Mouse (Mus musculus): ENCODE data around the gene Piezo1. TPM values are rescaled to one million over a fixed set of nuclear protein-coding genes. Genes with fewer than 3 reads are reported as not detected.
A peak's percentile ranks its signal among the peaks of the same experiment; 100 is the strongest.

Gene Piezo1
- polyA plus RNA-seq (2011; ENCODE audit: insufficient read length, low read depth, missing spikeins), result 146 and 158 TPM in 2 replicates

DNA sequence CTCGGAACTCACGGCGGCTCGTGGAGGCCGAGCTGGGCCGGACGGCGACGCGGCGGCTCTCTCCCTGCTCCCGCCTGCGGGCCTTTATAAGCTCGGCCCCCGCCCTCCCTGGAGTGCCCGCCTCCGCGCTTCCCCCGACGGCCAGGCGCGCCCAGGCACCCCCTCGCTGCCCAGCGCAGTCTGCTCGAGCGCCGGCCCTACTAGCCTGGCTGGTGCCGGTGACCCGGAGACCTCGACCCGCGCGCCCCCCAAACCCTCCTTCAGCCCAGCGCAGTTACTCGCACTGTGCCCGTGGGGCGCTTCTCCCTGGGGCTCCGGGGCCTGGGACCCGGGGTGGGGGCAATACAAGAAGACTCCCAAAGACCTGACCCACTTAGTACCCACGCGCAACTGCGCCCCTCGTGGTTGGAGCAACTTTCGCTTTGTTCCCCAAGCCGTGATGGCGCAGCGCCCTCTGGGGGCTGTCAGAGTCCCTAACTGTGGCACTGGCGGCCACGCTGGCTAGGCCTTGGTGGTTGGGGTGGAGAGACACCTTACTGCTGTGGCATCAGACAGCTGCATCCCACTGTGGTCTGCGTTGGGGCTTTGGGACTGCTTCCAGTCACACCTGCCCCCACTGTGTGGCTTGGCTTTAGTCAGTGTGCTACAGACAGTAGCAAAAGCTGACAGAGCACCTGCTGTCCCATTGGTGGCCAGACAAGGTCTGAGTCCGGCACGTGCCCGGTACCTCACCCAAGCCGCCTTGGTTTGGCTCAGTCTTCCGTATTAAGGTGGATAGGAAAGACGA is at the start of gene Piezo1:
Piezo1 (minus strand) TSS at position 65 of the 787 bp plus-strand sequence.
- Histone ChIP-seq H3K4me3 (ENCODE audit: insufficient read depth, low read length) (peak within 1 kb of the TSS; percentile 93), H3K27ac (ENCODE audit: insufficient read depth, low read length) (peak within 1 kb of the TSS; percentile 85), H3K4me1 (ENCODE audit: control insufficient read depth, insufficient read depth, low read length) (peaks cover 16% of the 10 kb centered on the region)
- TF ChIP-seq CTCF (IDR thresholded peaks at IDR 0.05; ENCODE audit: borderline replicate concordance, insufficient read depth, low read length) (peak; percentile 99), POLR2A (IDR thresholded peaks at IDR 0.05; ENCODE audit: low read depth, low read length) (peak; percentile 94)

DNA sequence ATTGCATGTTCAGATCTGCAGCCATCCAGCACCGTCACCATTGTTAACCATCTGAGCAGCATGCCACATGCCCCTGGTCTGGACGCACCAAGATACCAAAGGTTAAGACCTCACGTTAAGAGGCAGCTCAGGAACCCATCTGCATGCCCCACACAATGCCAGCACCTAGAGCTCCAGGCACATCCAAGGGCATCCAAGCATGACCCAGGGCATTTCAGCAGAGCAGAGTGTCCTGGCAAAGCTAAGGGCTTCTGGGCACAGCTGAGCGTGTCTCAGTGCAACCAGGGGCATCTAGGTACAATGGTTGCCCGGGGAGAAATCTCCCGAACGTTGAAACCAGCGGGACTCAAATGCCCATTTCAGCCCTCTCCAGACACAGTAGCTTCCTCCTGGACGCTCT is 49.5 kb upstream of the Piezo1 start:
- no peak overlapping the region for H3K4me3 ChIP-seq (ENCODE audit: insufficient read depth, low read length)
- H3K27ac ChIP-seq (ENCODE audit: insufficient read depth, low read length), result no peak overlapping the region
- H3K4me1 ChIP-seq (ENCODE audit: control insufficient read depth, insufficient read depth, low read length), result no peaks in the 10 kb centered on the region
- TF ChIP-seq CTCF (IDR thresholded peaks at IDR 0.05; ENCODE audit: borderline replicate concordance, insufficient read depth, low read length), result no peak
- TF ChIP-seq POLR2A (IDR thresholded peaks at IDR 0.05; ENCODE audit: low read depth, low read length), result no peak

DNA sequence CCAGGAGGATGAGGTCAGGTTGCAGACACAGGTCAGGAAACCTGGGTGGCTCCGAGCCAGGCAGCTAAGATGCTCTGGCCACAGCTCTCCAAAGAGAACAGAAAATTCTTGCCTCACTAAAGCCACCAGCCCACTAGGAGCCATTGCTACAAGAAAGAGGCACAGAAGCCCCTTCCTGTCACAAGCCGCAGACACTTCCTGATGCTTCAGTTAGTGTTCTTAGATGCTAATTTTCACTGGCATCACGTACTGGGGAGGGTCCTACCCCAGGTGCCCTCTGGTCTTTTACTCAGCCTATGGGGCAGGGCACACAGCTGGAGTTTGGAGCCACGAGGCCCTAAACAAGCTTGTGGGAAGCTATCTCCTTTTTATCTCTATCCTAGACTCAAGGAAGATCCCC is 44.9 kb upstream of the Piezo1 start:
- H3K27ac ChIP-seq (ENCODE audit: insufficient read depth, low read length), result no peak overlapping the region
- H3K4me3 ChIP-seq (ENCODE audit: insufficient read depth, low read length), result no peak overlapping the region
- H3K4me1 ChIP-seq (ENCODE audit: control insufficient read depth, insufficient read depth, low read length), result no peaks in the 10 kb centered on the region
- TF ChIP-seq CTCF (IDR thresholded peaks at IDR 0.05; ENCODE audit: borderline replicate concordance, insufficient read depth, low read length) (no peak), POLR2A (IDR thresholded peaks at IDR 0.05; ENCODE audit: low read depth, low read length) (no peak)

DNA sequence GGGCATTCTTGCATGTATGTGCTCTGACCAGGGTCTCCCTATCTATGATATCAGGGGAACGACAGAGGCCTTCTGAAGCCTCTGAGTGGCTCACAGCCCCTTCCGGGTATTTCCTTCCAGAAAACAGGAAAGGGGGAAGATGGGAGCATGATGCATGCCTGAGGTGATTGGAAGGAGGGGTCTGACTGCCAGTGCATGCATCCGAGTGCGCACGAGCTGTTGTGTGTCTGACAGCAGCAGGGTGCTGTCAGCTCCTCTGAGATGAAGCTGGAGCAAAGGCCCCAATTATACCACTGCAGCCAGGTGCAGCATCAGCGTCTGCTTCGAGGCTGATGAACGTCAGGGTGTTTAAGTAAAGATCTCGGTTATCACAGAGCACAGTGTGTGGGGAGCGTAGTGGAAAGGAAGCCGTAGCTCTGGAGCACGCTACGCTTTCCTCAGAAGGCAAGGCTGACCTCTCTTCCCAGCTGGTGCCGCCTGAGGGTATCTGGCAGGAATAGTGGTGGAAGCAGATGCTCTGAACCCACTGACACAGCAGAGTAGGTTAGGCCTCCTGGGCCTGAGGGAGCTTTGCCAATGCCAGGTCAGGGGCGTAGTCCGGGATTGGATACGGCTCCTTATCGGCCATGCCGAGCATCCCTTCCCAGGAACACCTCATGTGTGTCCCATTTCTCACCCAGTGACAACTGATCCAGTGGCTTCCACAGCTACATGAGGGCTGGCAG is 42.8 kb upstream of the Piezo1 start:
- H3K27ac ChIP-seq (ENCODE audit: insufficient read depth, low read length), result no peak overlapping the region

DNA sequence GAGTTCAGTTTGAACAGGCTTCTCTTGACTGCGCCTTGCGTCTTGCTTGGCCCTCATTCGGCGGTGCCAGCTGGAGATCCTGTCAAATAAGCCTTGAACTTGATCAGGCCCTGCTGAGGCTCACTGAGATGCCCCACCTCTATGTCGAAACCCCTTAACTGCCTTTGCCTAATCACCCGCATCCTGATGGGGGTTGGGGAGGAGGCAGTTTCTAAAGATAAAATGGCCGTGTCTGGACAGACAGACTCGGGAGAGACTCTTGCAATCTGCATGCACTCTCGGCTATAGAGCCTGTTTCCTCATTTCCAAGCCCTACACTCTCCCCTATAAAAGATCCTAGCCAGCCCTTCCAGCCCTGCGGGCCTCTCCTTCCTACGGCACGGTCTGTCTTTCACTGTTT is 42.1 kb upstream of the Piezo1 start:
- no peak overlapping the region for H3K27ac ChIP-seq (ENCODE audit: insufficient read depth, low read length)
- TF ChIP-seq CTCF (IDR thresholded peaks at IDR 0.05; ENCODE audit: borderline replicate concordance, insufficient read depth, low read length) (no peak), POLR2A (IDR thresholded peaks at IDR 0.05; ENCODE audit: low read depth, low read length) (no peak)
- H3K4me3 ChIP-seq (ENCODE audit: insufficient read depth, low read length), result no peak overlapping the region
- no peaks in the 10 kb centered on the region for H3K4me1 ChIP-seq (ENCODE audit: control insufficient read depth, insufficient read depth, low read length)

More for the DNA sequence above, 42.8 kb upstream of the Piezo1 start:
- no peak for TF ChIP-seq POLR2A (IDR thresholded peaks at IDR 0.05; ENCODE audit: low read depth, low read length)
- no peak for TF ChIP-seq CTCF (IDR thresholded peaks at IDR 0.05; ENCODE audit: borderline replicate concordance, insufficient read depth, low read length)
- H3K4me1 ChIP-seq (ENCODE audit: control insufficient read depth, insufficient read depth, low read length), result no peaks in the 10 kb centered on the region
- no peak overlapping the region for H3K4me3 ChIP-seq (ENCODE audit: insufficient read depth, low read length)

DNA sequence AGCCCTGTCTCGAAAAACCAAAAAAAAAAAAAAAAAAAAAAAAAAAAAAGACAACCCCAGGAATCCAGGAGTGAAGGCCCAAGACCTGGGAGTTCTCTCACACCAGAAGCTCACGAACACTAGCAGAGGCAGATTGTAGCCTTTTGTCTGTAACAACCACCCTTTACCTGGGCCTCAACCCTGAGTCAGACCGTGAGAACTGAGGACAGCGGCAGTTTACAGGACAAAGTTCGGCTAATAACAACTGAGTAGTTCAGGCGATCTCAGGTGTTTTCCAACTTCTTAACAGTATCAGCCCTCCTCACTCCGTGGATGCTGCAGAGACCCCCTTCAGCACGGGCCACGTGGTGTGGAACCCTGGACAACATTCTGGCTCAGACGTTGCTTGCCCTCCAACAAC is 35.6 kb upstream of the Piezo1 start:
- no peak overlapping the region for H3K27ac ChIP-seq (ENCODE audit: insufficient read depth, low read length)

DNA sequence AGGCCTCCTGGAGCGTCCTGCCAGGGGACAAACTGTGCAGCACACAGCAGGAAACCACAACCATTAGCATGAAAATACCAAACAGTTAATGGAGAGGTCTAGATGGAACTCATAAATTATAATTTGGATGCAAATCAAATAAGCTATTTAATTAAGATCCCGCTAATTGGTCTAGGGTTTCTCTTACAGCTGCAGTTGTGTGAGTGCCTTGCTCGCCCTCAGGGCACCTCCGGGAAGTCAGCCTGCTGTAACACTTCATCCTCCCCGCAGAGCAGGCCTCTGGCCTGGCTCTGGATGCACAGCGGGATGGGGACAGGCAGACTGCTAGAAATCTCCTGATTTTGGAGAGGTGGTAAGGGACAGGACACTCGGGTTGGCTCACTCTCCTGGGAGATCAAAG is 35.0 kb upstream of the Piezo1 start:
- Histone ChIP-seq H3K27ac (ENCODE audit: insufficient read depth, low read length) (no peak overlapping the region), H3K4me1 (ENCODE audit: control insufficient read depth, insufficient read depth, low read length) (peaks cover 11% of the 10 kb centered on the region), H3K4me3 (ENCODE audit: insufficient read depth, low read length) (no peak overlapping the region)
- TF ChIP-seq CTCF (IDR thresholded peaks at IDR 0.05; ENCODE audit: borderline replicate concordance, insufficient read depth, low read length), result no peak
- TF ChIP-seq POLR2A (IDR thresholded peaks at IDR 0.05; ENCODE audit: low read depth, low read length), result no peak

More for the DNA sequence above, 35.6 kb upstream of the Piezo1 start:
- no peak overlapping the region for H3K4me3 ChIP-seq (ENCODE audit: insufficient read depth, low read length)
- no peak for TF ChIP-seq CTCF (IDR thresholded peaks at IDR 0.05; ENCODE audit: borderline replicate concordance, insufficient read depth, low read length)
- TF ChIP-seq POLR2A (IDR thresholded peaks at IDR 0.05; ENCODE audit: low read depth, low read length), result no peak
- peaks cover 11% of the 10 kb centered on the region for H3K4me1 ChIP-seq (ENCODE audit: control insufficient read depth, insufficient read depth, low read length)

DNA sequence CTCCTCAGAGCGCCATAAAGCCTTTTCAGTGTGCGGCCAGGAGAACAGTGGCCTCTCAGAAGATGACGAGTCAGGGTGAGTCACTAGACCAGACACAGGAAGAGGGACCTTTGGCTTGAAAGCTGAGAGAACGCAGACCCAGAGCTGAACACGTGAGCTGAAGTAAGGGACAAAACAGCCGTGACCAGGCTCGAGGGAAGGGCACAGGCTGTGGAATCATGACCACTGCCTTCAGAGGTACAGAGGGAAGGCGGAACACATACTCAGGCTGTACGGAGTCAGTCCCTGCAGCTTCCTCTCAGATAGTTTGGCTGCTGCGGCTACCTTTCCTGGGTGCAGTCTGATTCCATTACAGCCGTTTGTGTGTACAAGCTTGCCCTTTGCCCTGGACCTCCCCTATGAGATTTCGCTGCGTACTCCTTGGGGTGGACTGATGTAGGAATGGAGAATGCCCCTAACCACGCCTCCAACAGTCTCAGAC is 34.3 kb upstream of the Piezo1 start:
- Histone ChIP-seq H3K27ac (ENCODE audit: insufficient read depth, low read length) (peak overlapping the region; percentile 34), H3K4me1 (ENCODE audit: control insufficient read depth, insufficient read depth, low read length) (peaks cover 11% of the 10 kb centered on the region), H3K4me3 (ENCODE audit: insufficient read depth, low read length) (no peak overlapping the region)
- no peak for TF ChIP-seq POLR2A (IDR thresholded peaks at IDR 0.05; ENCODE audit: low read depth, low read length)
- TF ChIP-seq CTCF (IDR thresholded peaks at IDR 0.05; ENCODE audit: borderline replicate concordance, insufficient read depth, low read length), result no peak

DNA sequence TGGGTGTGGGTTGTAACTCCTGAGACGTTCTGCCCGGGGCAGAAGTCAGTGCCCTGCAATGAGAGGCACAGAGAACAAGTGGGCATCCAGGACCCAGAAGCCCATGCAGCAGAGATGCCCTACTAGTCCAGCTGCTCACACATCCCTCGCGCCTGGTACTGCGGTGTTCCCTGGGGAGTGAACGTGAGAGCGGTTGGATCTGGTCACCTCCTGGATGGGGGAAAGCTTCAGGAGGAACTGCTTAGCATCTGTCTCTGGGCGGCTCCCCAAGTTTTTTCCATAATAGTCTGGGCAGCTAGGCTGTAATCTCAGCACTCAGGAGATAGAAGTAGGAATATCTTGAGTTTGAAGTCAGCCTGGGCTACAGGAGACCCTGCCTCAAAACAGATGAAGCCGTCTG is 33.9 kb upstream of the Piezo1 start:
- no peak for TF ChIP-seq POLR2A (IDR thresholded peaks at IDR 0.05; ENCODE audit: low read depth, low read length)
- no peak for TF ChIP-seq CTCF (IDR thresholded peaks at IDR 0.05; ENCODE audit: borderline replicate concordance, insufficient read depth, low read length)

DNA sequence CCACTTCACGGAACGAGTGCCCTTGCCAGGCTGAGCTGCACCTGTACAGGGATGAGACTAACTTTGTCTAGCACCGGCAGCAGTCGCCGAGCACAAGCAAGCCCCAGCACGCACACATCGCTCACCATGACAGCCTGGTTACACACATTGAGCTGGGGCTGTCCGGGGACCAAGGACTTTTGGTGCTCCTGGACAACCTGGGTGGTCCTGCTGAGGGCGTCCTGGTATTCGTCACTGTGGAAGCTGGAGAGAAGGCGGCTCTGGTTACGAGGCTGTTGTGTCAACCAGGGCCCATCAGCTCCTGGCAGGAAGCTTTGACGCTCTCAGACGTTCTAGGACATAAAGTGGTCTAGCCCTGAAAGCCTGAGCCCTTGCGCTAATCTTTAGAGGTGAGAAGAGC is 29.8 kb upstream of the Piezo1 start:
- TF ChIP-seq CTCF (IDR thresholded peaks at IDR 0.05; ENCODE audit: borderline replicate concordance, insufficient read depth, low read length) (no peak), POLR2A (IDR thresholded peaks at IDR 0.05; ENCODE audit: low read depth, low read length) (no peak)
- H3K27ac ChIP-seq (ENCODE audit: insufficient read depth, low read length), result no peak overlapping the region
- peaks cover 11% of the 10 kb centered on the region for H3K4me1 ChIP-seq (ENCODE audit: control insufficient read depth, insufficient read depth, low read length)
- no peak overlapping the region for H3K4me3 ChIP-seq (ENCODE audit: insufficient read depth, low read length)

More for the DNA sequence above, 33.9 kb upstream of the Piezo1 start:
- Histone ChIP-seq H3K27ac (ENCODE audit: insufficient read depth, low read length) (peak overlapping the region; percentile 34; the same call in 1 of the 2 replicates), H3K4me3 (ENCODE audit: insufficient read depth, low read length) (no peak overlapping the region), H3K4me1 (ENCODE audit: control insufficient read depth, insufficient read depth, low read length) (peaks cover 11% of the 10 kb centered on the region)
